Mouse (Mus musculus): Measurements from ENCODE around the gene Pik3r2. TPM values are rescaled to one million over a fixed set of nuclear protein-coding genes. Genes with fewer than 3 reads are reported as not detected.

Pik3r2 gene
- polyA plus RNA-seq, 1 experiment = 71.7 TPM

- Histone ChIP-seq H3K27me3 (ENCODE audit: control insufficient read depth, insufficient read depth, insufficient read length) (no peaks in the 10 kb centered on the region), H3K79me2 (ENCODE audit: control insufficient read depth, insufficient read depth) (peaks cover 22% of the 10 kb centered on the region), H3K79me3 (ENCODE audit: low read depth) (peaks cover 10% of the 10 kb centered on the region), H3ac (ENCODE audit: control insufficient read depth, insufficient read length, low read depth) (no peak overlapping the region), H3K36me3 (ENCODE audit: control insufficient read depth, insufficient read depth) (peaks cover 28% of the 10 kb centered on the region), H3K4me3 (ENCODE audit: insufficient read depth, poor library complexity, severe bottlenecking) (no peak overlapping the region)
- no peak for TF ChIP-seq MYOG (IDR thresholded peaks at IDR 0.05; ENCODE audit: control insufficient read depth, extremely low read depth, insufficient read length)
- TF ChIP-seq USF1 (IDR thresholded peaks at IDR 0.05; ENCODE audit: low read depth) = no peak
- TF ChIP-seq CEBPB (IDR thresholded peaks at IDR 0.05; ENCODE audit: low read depth) = no peak
- TF ChIP-seq CTCF (IDR thresholded peaks at IDR 0.05; ENCODE audit: control insufficient read depth, insufficient read depth, insufficient read length) = no peak
- no peak for TF ChIP-seq MAX (IDR thresholded peaks at IDR 0.05)
Measured at GRCm38 (mm10) chr8:70787051-70787445, 10.5 kb upstream of the Pik3r2 start.

DNA sequence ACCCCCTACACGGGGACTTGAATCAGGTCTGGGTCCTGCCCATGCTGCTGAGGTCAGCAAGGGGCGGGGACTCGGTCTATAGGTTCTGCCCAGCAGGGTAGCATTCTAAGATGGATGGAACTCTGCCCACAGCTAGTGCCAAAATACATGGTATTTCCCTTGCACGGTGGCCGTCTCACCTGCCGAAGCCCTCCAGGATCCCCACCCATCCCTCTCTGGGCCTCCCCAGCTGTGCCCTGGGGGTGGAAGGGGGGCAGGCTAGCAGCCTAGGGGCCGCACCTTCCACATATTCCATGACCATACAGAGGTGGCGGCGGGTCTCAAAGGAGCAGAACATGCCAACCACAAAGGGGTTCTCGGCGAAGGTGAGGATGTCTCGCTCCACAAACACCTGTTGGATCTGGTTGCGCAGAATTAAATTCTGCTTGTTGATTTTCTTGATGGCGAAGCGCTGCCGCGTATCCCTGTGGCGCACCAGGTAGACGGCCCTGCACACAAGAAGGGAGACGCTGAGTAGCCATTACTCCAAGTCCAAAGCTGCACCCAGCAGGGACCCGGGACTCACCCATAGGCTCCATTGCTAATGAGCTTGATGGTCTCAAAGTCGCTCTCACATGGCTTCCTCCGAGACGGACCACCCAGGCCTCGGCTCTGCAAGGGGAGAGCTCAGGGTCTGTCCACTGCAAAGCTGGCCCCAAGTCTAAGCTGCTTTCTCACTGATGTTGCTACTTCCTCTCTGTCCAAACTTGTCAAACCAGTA lies 10.0 kb upstream of the Pik3r2 start:
- Histone ChIP-seq H3K79me2 (ENCODE audit: control insufficient read depth, insufficient read depth) (peaks cover 16% of the 10 kb centered on the region), H3ac (ENCODE audit: control insufficient read depth, insufficient read length, low read depth) (no peak overlapping the region), H3K36me3 (ENCODE audit: control insufficient read depth, insufficient read depth) (peaks cover 33% of the 10 kb centered on the region), H3K79me3 (ENCODE audit: low read depth) (peaks cover 4% of the 10 kb centered on the region), H3K27me3 (ENCODE audit: control insufficient read depth, insufficient read depth, insufficient read length) (no peaks in the 10 kb centered on the region), H3K4me3 (ENCODE audit: insufficient read depth, poor library complexity, severe bottlenecking) (no peak overlapping the region)
- no peak for TF ChIP-seq FOSL1 (IDR thresholded peaks at IDR 0.05; ENCODE audit: insufficient read depth, low read length, poor library complexity, severe bottlenecking)
- no peak for TF ChIP-seq CEBPB (IDR thresholded peaks at IDR 0.05; ENCODE audit: low read depth)
- no peak for TF ChIP-seq CTCF (IDR thresholded peaks at IDR 0.05; ENCODE audit: control insufficient read depth, insufficient read depth, insufficient read length)
- TF ChIP-seq USF1 (IDR thresholded peaks at IDR 0.05; ENCODE audit: low read depth) = no peak
- no peak for TF ChIP-seq MYOD1 (IDR thresholded peaks at IDR 0.05; ENCODE audit: control insufficient read depth, insufficient read length, low read depth)
- TF ChIP-seq MAX (IDR thresholded peaks at IDR 0.05) = no peak
- TF ChIP-seq MYOG (IDR thresholded peaks at IDR 0.05; ENCODE audit: control insufficient read depth, extremely low read depth, insufficient read length) = no peak

DNA sequence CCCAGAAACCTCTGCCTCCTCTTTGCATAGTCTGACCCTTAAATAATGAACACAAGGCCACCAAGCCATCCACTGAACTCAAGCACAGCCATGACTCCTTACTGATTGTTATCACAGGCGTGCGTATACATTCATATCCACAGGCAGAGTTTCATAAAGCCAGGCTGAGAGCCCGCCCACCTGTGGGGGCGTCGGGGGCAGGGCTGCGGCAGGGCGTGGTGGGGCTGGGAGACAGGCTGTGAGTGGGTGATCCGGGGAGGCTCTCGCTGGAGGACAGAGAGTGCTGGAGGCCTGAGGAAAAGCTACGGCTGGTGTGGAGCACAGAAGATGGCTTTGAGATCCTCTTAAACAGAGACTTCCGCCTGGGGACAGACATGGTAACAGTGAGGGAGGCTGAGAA lies 3.6 kb upstream of the Pik3r2 start:
- peaks cover 8% of the 10 kb centered on the region for H3K79me3 ChIP-seq (ENCODE audit: low read depth)
- no peak for TF ChIP-seq CEBPB (IDR thresholded peaks at IDR 0.05; ENCODE audit: low read depth)
- TF ChIP-seq CTCF (IDR thresholded peaks at IDR 0.05; ENCODE audit: control insufficient read depth, insufficient read depth, insufficient read length) = no peak
- TF ChIP-seq USF1 (IDR thresholded peaks at IDR 0.05; ENCODE audit: low read depth) = no peak
- no peak for TF ChIP-seq MYOD1 (IDR thresholded peaks at IDR 0.05; ENCODE audit: control insufficient read depth, insufficient read length, low read depth)
- no peak for TF ChIP-seq MAX (IDR thresholded peaks at IDR 0.05)
- no peak for TF ChIP-seq FOSL1 (IDR thresholded peaks at IDR 0.05; ENCODE audit: insufficient read depth, low read length, poor library complexity, severe bottlenecking)
- H3K4me3 ChIP-seq (ENCODE audit: insufficient read depth, poor library complexity, severe bottlenecking) = no peak overlapping the region
- peaks cover 26% of the 10 kb centered on the region for H3K79me2 ChIP-seq (ENCODE audit: control insufficient read depth, insufficient read depth)
- H3K36me3 ChIP-seq (ENCODE audit: control insufficient read depth, insufficient read depth) = peaks cover 19% of the 10 kb centered on the region
- no peak overlapping the region for H3ac ChIP-seq (ENCODE audit: control insufficient read depth, insufficient read length, low read depth)
- no peaks in the 10 kb centered on the region for H3K27me3 ChIP-seq (ENCODE audit: control insufficient read depth, insufficient read depth, insufficient read length)

DNA sequence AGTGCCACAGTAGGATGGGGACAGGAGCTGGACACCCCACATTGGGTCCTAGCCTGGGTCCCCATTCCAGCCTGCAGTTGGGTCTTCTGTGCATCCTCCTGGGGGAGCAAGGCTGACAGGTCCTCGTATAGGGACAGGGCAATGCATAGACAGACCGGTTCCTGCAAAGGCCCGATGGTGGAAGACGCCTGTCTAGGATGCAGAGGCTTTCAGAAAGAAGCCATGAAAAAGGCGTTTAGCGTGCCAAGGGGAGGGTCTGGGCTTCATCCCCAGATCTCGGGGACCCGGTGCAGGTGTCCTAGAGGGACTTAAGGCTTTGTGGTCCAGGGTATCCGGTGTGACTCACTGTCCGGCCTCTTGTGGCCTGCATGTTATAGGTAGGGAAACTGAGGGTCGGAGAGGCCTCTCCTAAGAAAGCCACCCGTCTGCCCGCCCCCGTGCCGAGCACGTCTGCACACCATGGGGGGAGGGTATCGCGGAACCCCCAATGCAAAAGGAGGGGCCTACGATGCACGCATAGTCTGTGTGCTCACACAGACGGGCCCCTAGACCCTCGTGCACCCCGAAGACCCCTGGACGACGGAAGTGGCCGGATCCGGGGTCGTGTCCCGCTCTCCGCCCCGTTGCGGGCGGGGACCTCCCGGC lies 540 bp downstream of the Pik3r2 start:
- Histone ChIP-seq H3ac (ENCODE audit: control insufficient read depth, insufficient read length, low read depth) (peak overlapping the region; percentile 58), H3K79me3 (ENCODE audit: low read depth) (peaks cover 10% of the 10 kb centered on the region), H3K36me3 (ENCODE audit: control insufficient read depth, insufficient read depth) (peaks cover 30% of the 10 kb centered on the region), H3K4me3 (ENCODE audit: insufficient read depth, poor library complexity, severe bottlenecking) (peak overlapping the region; percentile 90), H3K79me2 (ENCODE audit: control insufficient read depth, insufficient read depth) (peaks cover 51% of the 10 kb centered on the region), H3K27me3 (ENCODE audit: control insufficient read depth, insufficient read depth, insufficient read length) (no peaks in the 10 kb centered on the region)
- no peak for TF ChIP-seq MYOG (IDR thresholded peaks at IDR 0.05; ENCODE audit: control insufficient read depth, extremely low read depth, insufficient read length)

- Histone ChIP-seq H3K27me3 (ENCODE audit: control insufficient read depth, insufficient read depth, insufficient read length) (no peaks in the 10 kb centered on the region), H3K4me3 (ENCODE audit: insufficient read depth, poor library complexity, severe bottlenecking) (no peak overlapping the region), H3K36me3 (ENCODE audit: control insufficient read depth, insufficient read depth) (peaks cover 33% of the 10 kb centered on the region)
Measured at GRCm38 (mm10) chr8:70775227-70775626, 1.3 kb downstream of the Pik3r2 start.

DNA sequence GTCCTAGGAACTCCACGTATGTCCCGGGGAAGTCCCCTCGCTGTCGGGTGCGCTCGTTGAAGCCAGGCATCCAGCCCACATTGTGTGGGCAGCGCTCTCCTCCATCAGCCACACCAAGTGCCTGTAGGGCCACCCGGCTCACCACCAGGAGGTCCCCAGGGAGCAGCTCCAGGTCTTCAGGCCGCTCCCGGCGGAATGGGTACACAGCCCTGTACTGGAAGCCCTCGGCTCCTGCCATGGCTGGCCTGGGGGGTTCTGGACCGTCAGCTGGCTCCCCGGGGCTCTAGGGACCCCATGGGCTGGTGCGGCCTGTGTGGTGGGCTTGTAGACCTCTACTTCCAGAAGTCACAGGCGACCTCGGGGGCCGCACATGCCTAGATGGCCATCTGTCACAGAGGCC lies 1.8 kb downstream of the Pik3r2 start:
- Histone ChIP-seq H3K27me3 (ENCODE audit: control insufficient read depth, insufficient read depth, insufficient read length) (no peaks in the 10 kb centered on the region), H3K4me3 (ENCODE audit: insufficient read depth, poor library complexity, severe bottlenecking) (no peak overlapping the region), H3ac (ENCODE audit: control insufficient read depth, insufficient read length, low read depth) (peak overlapping the region; percentile 1), H3K36me3 (ENCODE audit: control insufficient read depth, insufficient read depth) (peaks cover 33% of the 10 kb centered on the region), H3K79me3 (ENCODE audit: low read depth) (peaks cover 10% of the 10 kb centered on the region), H3K79me2 (ENCODE audit: control insufficient read depth, insufficient read depth) (peaks cover 51% of the 10 kb centered on the region)
- no peak for TF ChIP-seq MYOD1 (IDR thresholded peaks at IDR 0.05; ENCODE audit: control insufficient read depth, insufficient read length, low read depth)
- TF ChIP-seq MYOG (IDR thresholded peaks at IDR 0.05; ENCODE audit: control insufficient read depth, extremely low read depth, insufficient read length) = no peak
- TF ChIP-seq USF1 (IDR thresholded peaks at IDR 0.05; ENCODE audit: low read depth) = no peak

More at GRCm38 (mm10) chr8:70775227-70775626, 1.3 kb downstream of the Pik3r2 start:
- Histone ChIP-seq H3K79me3 (ENCODE audit: low read depth) (peaks cover 10% of the 10 kb centered on the region), H3ac (ENCODE audit: control insufficient read depth, insufficient read length, low read depth) (no peak overlapping the region), H3K79me2 (ENCODE audit: control insufficient read depth, insufficient read depth) (peaks cover 51% of the 10 kb centered on the region)
- TF ChIP-seq MAX (IDR thresholded peaks at IDR 0.05) (no peak), FOSL1 (IDR thresholded peaks at IDR 0.05; ENCODE audit: insufficient read depth, low read length, poor library complexity, severe bottlenecking) (no peak), USF1 (IDR thresholded peaks at IDR 0.05; ENCODE audit: low read depth) (no peak), CTCF (IDR thresholded peaks at IDR 0.05; ENCODE audit: control insufficient read depth, insufficient read depth, insufficient read length) (no peak), MYOG (IDR thresholded peaks at IDR 0.05; ENCODE audit: control insufficient read depth, extremely low read depth, insufficient read length) (no peak), CEBPB (IDR thresholded peaks at IDR 0.05; ENCODE audit: low read depth) (no peak)
